Mouse (Mus musculus) heart, embryonic 12.5 days (tissue): ENCODE results near the gene Rhoc. TPM values are rescaled to one million over a fixed set of nuclear protein-coding genes. Genes with fewer than 3 reads are reported as not detected.
"Not testable (repeated sequence)": the region's sequence is repeated elsewhere in the genome, so short reads cannot be mapped to it uniquely, and the experiment has no call there.

Source experiments
- ATAC-seq: fragments of 200-750 bp; cut with Nextera tagmentation; 2 replicates; pipeline ENCODE4 v1.8.0; 2017; ENCODE audit warnings: moderate TSS enrichment, moderate library complexity; ENCODE audit not compliant: insufficient number of reproducible peaks, low FRiP score
- H3K27ac ChIP-seq: fragments of 300-500 bp; sonication (generic); 2 replicates; pipeline ENCODE4 v1.5.1; 2016; ENCODE audit warnings: mild to moderate bottlenecking, moderate library complexity; ENCODE audit not compliant: poor library complexity, severe bottlenecking
- H3K27me3 ChIP-seq: fragments of 300-500 bp; sonication (generic); replicated peaks from 2 replicates; pipeline ENCODE4 v1.6.1; 2016; ENCODE audit warnings: mild to moderate bottlenecking, moderate library complexity
- H3K36me3 ChIP-seq: fragments of 300-500 bp; sonication (generic); 2 replicates; pipeline ENCODE4 v1.6.1; 2016; ENCODE audit warnings: mild to moderate bottlenecking, moderate library complexity
- H3K4me1 ChIP-seq: fragments of 300-500 bp; sonication (generic); replicated peaks from 2 replicates; pipeline ENCODE4 v1.6.1; 2016; ENCODE audit warnings: mild to moderate bottlenecking
- H3K4me2 ChIP-seq: fragments of 300-500 bp; sonication (generic); 2 replicates; pipeline ENCODE4 v1.6.1; 2016; ENCODE audit warnings: mild to moderate bottlenecking, moderate library complexity
- H3K4me3 ChIP-seq: fragments of 300-500 bp; sonication (generic); 2 replicates; pipeline ENCODE4 v1.5.1; 2016; ENCODE audit warnings: mild to moderate bottlenecking
- H3K9ac ChIP-seq: fragments of 300-500 bp; sonication (generic); 2 replicates; pipeline ENCODE4 v1.6.1; 2016; ENCODE audit warnings: mild to moderate bottlenecking, moderate library complexity
- H3K9me3 ChIP-seq: fragments of 300-500 bp; sonication (generic); replicated peaks from 2 replicates; pipeline ENCODE4 v1.6.1; 2016; ENCODE audit warnings: mild to moderate bottlenecking, moderate library complexity
- WGBS: fragments of 180-500 bp; shearing (Covaris S2); methylation state at CpG from one replicate; pipeline ENCODE4 v1.1.7; 2016; 5-methylcytosine and 5-hydroxymethylcytosine counted together
- polyA plus RNA-seq: library from polyadenylated mRNA; unstranded; fragments of >200 nt; fragmentation: Nextera tagmentation; extraction: Ambion mirVana; gene quantifications from 2 replicates; pipeline ENCODE4 v1.2.1, GENCODE M21; 2016

The Rhoc gene
- 260 and 269 TPM in 2 replicates for polyA plus RNA-seq

DNA sequence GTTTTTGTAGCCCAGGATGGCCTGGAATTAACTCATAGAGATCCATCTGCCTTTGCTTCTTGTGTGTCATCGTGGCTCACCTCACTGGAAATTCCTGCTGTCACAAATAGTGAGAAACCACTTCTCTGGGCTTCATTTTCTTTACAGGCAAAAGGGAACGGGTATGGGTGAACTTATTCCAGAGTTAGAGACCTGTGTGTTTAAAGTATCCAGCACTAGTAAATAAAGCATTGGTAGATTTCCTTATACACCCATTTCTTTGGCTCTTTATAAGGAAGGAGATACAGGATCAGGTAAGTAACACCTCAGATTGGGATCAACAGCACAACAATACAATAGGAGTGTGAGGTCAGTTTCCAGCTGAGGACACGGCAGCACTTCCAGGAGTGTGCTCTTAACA, at the start of gene Rhoc:
Rhoc (plus strand) TSS at position 301 of the 400 bp plus-strand sequence.
- Histone ChIP-seq H3K9me3 (no peaks in the 10 kb centered on the region), H3K4me1 (peaks cover 53% of the 10 kb centered on the region), H3K36me3 (peaks cover 17% of the 10 kb centered on the region), H3K4me3 (peak within 1 kb of the TSS; percentile 77), H3K4me2 (peak within 1 kb of the TSS; percentile 85), H3K27ac (peak within 1 kb of the TSS; percentile 92), H3K9ac (peak within 1 kb of the TSS; percentile 92), H3K27me3 (peaks cover 4% of the 10 kb centered on the region; the same call in 1 of the 2 replicates)
- no peak; the same call in 1 of the 2 replicates for ATAC-seq
- 29% methylated on average over 3 of the region's 3 CpGs for WGBS

DNA sequence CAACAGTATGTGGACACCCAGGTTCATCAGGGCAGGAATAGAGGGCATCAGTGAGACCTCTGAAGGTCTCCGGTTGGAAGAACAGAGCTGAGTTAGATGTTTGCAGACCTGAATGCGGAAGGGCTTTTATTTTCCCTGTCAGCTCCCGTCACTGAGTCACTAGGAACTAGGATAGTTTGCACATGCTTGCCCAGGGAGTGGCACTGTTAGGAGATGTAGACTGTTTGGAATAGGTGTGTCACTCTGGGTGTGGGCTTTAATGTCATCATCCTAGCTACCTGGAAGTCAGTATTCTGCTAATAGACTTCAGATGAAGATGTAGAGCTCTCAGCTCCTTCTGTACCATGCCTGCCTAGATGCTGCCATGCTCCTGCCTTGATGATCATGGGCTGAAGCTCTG, 46.2 kb upstream of the Rhoc start:
- Histone ChIP-seq H3K9ac (no peak overlapping the region), H3K27ac (no peak overlapping the region), H3K9me3 (no peaks in the 10 kb centered on the region), H3K4me1 (no peaks in the 10 kb centered on the region), H3K4me3 (no peak overlapping the region), H3K27me3 (no peaks in the 10 kb centered on the region), H3K4me2 (no peak overlapping the region), H3K36me3 (no peaks in the 10 kb centered on the region)
- WGBS: 87% methylated on average over 3 of the region's 3 CpGs
- no peak for ATAC-seq

GRCm38 (mm10) chr3:104743161-104743560, 45.0 kb upstream of the Rhoc start:
- H3K9ac ChIP-seq: no peak overlapping the region
- no peak overlapping the region for H3K27ac ChIP-seq
- no peak overlapping the region for H3K4me3 ChIP-seq
- no peaks in the 10 kb centered on the region for H3K27me3 ChIP-seq
- H3K4me2 ChIP-seq: no peak overlapping the region
- WGBS: 38% methylated on average over 1 of the region's 1 CpGs
- no peaks in the 10 kb centered on the region for H3K9me3 ChIP-seq
- no peaks in the 10 kb centered on the region for H3K36me3 ChIP-seq
- no peak for ATAC-seq
- 0 out of 2 replicates have a peak, but pooled peaks cover 3% of the 10 kb centered on the region for H3K4me1 ChIP-seq

DNA sequence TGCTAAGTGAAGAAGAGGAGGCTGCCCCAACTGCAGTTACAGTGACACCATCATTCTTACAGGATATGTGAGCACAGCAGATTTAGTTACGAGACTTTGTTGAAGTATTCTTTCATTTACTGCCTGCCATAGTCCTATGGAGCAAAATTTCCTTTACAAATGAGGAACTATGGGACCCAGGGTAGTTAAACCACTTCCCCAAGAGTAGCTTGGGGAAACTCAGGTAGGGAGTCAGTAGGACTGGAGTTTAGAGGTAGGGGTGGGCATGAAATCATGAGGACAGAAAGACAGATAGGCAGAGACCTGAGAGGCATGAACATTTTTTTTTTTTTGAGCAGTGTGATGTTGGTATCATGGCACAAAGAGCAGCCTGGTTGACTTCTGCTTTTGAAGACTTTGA, 44.3 kb upstream of the Rhoc start:
- Histone ChIP-seq H3K9me3 (no peaks in the 10 kb centered on the region), H3K4me3 (no peak overlapping the region), H3K36me3 (no peaks in the 10 kb centered on the region), H3K4me1 (0 out of 2 replicates have a peak, but pooled peaks cover 4% of the 10 kb centered on the region), H3K27me3 (no peaks in the 10 kb centered on the region), H3K27ac (no peak overlapping the region), H3K9ac (no peak overlapping the region), H3K4me2 (no peak overlapping the region)
- no peak for ATAC-seq
- WGBS: 57% methylated on average over 1 of the region's 1 CpGs

DNA sequence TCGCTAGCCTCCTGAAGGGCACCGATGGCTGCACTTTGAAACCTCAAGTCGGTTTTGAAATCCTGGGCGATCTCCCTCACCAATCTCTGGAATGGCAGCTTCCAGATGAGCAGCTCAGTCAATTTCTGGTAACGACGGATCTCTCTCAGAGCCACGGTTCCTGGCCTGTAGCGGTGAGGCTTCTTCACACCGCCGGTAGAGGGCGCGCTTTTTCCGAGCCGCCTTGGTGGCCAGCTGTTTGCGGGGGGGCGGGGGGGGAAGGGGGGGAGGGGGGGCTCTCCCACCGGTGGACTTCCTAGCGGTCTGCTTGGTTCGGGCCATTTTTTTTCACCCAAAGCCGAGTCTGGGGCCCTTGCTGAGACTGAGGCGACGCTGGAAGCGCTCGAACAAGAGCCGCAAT, 35.3 kb upstream of the Rhoc start:
- H3K4me2 ChIP-seq: peak overlapping the region; percentile 60

DNA sequence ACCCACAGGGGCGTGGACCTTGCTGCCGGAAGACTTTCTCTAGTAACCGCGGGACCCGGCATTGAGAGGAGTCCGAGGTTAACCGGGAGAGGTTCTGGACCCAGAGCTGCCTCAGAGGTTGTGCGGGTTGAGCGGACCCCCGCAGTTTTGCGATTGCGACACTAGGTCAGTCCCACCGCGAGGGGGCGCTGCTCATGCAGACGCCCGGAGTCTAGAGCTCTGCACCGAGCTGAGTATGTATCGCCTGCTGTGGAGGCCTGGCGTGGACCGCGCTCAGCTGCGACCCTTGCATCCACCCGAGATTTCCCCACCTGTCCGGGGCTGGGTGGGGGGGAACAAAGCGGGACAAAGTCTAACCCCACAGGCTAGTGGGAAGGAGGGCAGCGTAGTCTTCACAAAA, 29.8 kb upstream of the Rhoc start:
- peak overlapping the region; percentile 47 for H3K4me3 ChIP-seq
- 1% methylated on average over 27 of the region's 27 CpGs for WGBS

More for the DNA sequence above, 35.3 kb upstream of the Rhoc start:
- H3K27me3 ChIP-seq, H3K36me3 ChIP-seq, H3K9me3 ChIP-seq, ATAC-seq, H3K27ac ChIP-seq: not testable (repeated sequence)
- Histone ChIP-seq H3K4me3 (peak overlapping the region; percentile 36), H3K9ac (peak overlapping the region; percentile 30; the same call in 1 of the 2 replicates), H3K4me1 (peaks cover 14% of the 10 kb centered on the region; the same call in 1 of the 2 replicates)
- WGBS: 12% methylated on average over 22 of the region's 25 CpGs

GRCm38 (mm10) chr3:104758869-104759268, 29.3 kb upstream of the Rhoc start:
- Histone ChIP-seq H3K36me3 (no peaks in the 10 kb centered on the region), H3K4me1 (peaks cover 15% of the 10 kb centered on the region; the same call in 1 of the 2 replicates), H3K9me3 (0 out of 2 replicates have a peak, but pooled peaks cover 2% of the 10 kb centered on the region), H3K4me2 (peak overlapping the region; percentile 78), H3K27ac (no peak overlapping the region), H3K9ac (peak overlapping the region; percentile 67), H3K27me3 (0 out of 2 replicates have a peak, but pooled peaks cover 6% of the 10 kb centered on the region), H3K4me3 (peak overlapping the region; percentile 47)
- no peak for ATAC-seq
- WGBS: 27% methylated on average over 5 of the region's 5 CpGs

More for the DNA sequence above, 29.8 kb upstream of the Rhoc start:
- H3K9me3 ChIP-seq: 0 out of 2 replicates have a peak, but pooled peaks cover 2% of the 10 kb centered on the region
- ATAC-seq: peak; percentile 69; the same call in 1 of the 2 replicates
- peak overlapping the region; percentile 67 for H3K9ac ChIP-seq
- H3K27ac ChIP-seq: no peak overlapping the region
- H3K36me3 ChIP-seq: no peaks in the 10 kb centered on the region
- H3K4me2 ChIP-seq: peak overlapping the region; percentile 78
- peaks cover 15% of the 10 kb centered on the region; the same call in 1 of the 2 replicates for H3K4me1 ChIP-seq
- 0 out of 2 replicates have a peak, but pooled peaks cover 6% of the 10 kb centered on the region for H3K27me3 ChIP-seq

DNA sequence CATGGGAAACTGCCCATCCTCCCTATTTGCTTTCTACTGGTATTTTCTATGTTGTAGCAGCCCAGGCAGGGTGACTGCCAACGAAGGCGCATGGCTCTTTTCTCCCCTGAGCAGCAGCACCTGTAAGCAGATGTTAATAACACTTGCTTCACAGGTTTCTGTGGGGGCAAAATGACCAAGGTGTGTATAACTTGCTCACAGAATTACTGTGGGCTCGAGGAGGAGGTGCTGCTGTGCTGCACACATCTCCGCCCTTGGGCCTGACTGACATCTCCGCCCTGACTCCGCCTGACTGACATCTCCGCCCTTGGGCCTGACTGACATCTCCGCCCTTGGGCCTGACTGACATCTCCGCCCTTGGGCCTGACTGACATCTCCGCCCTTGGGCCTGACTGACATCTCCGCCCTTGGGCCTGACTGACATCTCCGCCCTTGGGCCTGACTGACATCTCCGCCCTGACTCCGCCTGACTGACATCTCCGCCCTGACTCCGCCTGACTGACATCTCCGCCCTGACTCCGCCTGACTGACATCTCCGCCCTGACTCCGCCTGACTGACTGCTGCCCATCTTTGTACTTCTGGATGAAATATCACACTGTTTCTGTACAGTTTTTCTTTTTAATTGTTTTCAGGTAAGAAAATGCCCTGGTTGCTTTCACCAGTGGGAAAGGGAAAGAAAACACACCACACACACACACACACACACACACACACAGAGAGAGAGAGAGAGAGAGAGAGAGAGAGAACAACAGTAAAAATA, 25.9 kb upstream of the Rhoc start:
- not testable (repeated sequence) for H3K27ac ChIP-seq, ATAC-seq, H3K27me3 ChIP-seq, H3K36me3 ChIP-seq, H3K9ac ChIP-seq, H3K4me3 ChIP-seq, H3K9me3 ChIP-seq
- H3K4me2 ChIP-seq: peak overlapping the region; percentile 30; the same call in 1 of the 2 replicates
- WGBS: 27% methylated on average over 20 of the region's 20 CpGs
- H3K4me1 ChIP-seq: peaks cover 12% of the 10 kb centered on the region; the same call in 1 of the 2 replicates

- H3K36me3 ChIP-seq: no peaks in the 10 kb centered on the region
- no peaks in the 10 kb centered on the region for H3K9me3 ChIP-seq
- no peak for ATAC-seq
- H3K9ac ChIP-seq: no peak overlapping the region
- no peak overlapping the region for H3K4me3 ChIP-seq
- H3K27me3 ChIP-seq: 0 out of 2 replicates have a peak, but pooled peaks cover 6% of the 10 kb centered on the region
- H3K4me2 ChIP-seq: no peak overlapping the region
- WGBS: 20% methylated on average over 4 of the region's 4 CpGs
- H3K27ac ChIP-seq: no peak overlapping the region
- peaks cover 7% of the 10 kb centered on the region; the same call in 1 of the 2 replicates for H3K4me1 ChIP-seq
These were observed 23.2 kb upstream of the Rhoc start for GRCm38 (mm10) chr3:104765021-104765420.

DNA sequence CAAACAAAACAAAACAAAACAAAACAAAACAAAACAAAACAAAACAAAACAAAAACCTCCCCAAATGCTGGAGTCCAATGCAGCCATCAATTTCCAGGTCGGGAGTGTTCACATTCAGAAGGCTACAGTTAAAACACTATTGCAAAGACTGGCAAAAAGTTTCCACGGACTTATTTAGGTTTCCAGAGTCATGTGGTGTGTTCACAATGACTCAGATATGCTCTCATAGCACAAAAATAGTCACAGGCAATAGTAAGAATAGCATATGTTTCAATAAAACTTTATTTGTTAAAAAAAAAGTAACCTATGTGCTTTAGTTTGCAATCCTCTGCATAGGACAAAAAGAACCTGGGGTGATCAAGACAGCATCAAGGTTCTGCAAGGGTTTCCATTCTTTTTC, 21.0 kb upstream of the Rhoc start:
- no peak overlapping the region for H3K27ac ChIP-seq
- no peak overlapping the region for H3K4me2 ChIP-seq
- H3K4me1 ChIP-seq: 0 out of 2 replicates have a peak, but pooled peaks cover under 1% of the 10 kb centered on the region
- no peaks in the 10 kb centered on the region for H3K36me3 ChIP-seq
- WGBS: 53% methylated on average over 2 of the region's 2 CpGs
- H3K9ac ChIP-seq: no peak overlapping the region
- no peak overlapping the region for H3K4me3 ChIP-seq
- H3K9me3 ChIP-seq: no peaks in the 10 kb centered on the region
- no peak for ATAC-seq
- H3K27me3 ChIP-seq: peaks cover under 1% of the 10 kb centered on the region; the same call in 1 of the 2 replicates

DNA sequence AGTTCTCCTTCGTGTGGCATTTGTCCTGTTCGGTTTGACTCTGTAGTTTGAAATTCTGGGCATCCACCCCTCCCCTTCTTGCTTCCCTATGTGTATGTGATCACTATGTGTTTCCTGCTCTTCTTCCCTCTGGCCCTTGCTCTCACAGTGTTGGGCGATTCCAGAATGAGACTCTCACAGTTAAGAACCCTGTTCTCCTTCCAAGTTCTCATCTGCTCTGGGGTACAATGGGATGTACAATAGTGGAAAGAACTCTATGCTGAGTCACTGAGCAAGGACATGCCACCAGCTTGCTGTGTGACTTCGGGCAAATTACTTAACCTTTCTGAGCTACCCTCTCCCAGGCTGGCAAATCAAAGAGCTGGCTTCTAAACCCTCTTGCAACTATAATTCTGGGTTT, 20.5 kb upstream of the Rhoc start:
- H3K9me3 ChIP-seq: no peaks in the 10 kb centered on the region
- peaks cover 4% of the 10 kb centered on the region; the same call in 1 of the 2 replicates for H3K27me3 ChIP-seq
- H3K27ac ChIP-seq: no peak overlapping the region
- peaks cover 4% of the 10 kb centered on the region for H3K4me1 ChIP-seq
- H3K9ac ChIP-seq: no peak overlapping the region
- no peak overlapping the region for H3K4me3 ChIP-seq
- ATAC-seq: no peak
- no peaks in the 10 kb centered on the region for H3K36me3 ChIP-seq
- H3K4me2 ChIP-seq: no peak overlapping the region
- WGBS: 83% methylated on average over 4 of the region's 4 CpGs
